Mouse (Mus musculus) cerebellum, adult 2 months (tissue): Measurements from ENCODE around the gene Bmp2k.

ENCODE experiments used
- CTCF ChIP-seq: fragments of 200-500 bp; IDR thresholded peaks from 2 replicates; pipeline ENCODE4 v1.5.1; 2011; ENCODE audit warnings: low read depth, mild to moderate bottlenecking, control low read depth, low read length, moderate library complexity, borderline replicate concordance; ENCODE audit not compliant: insufficient read depth
- POLR2A ChIP-seq: fragments of 200-500 bp; IDR thresholded peaks from 2 replicates; pipeline ENCODE4 v1.6.1; 2011; ENCODE audit warnings: low read length, control low read depth, borderline replicate concordance; ENCODE audit not compliant: insufficient read depth

- TF ChIP-seq CTCF: no peak
- TF ChIP-seq POLR2A: no peak
These were observed 32.0 kb upstream of the Bmp2k start for GRCm38 (mm10) chr5:96965503-96965902.
